Comparison of ENCODE assay signal across 17 mouse cellular contexts in genomic region chr1:134110015-134110414, GRCm38 (mm10). TPM values are rescaled to one million over a fixed set of nuclear protein-coding genes. Genes with fewer than 3 reads are reported as not detected.
DNase-seq lines count a peak whose midpoint lies in the region; ATAC-seq and TF ChIP-seq lines count a peak whose summit lies in the region.
"Had no signal": no experiment of that assay in that cellular context is flagged by ENCODE, and none has a peak within 500 bp of the region (broad histone marks: within the 10 kb centered on the region; RNA-seq: fewer than 3 reads in every experiment).

No protein-coding gene starts in this region.

- H3K27me3 ChIP-seq in heart, embryonic 12.5 days (replicated peaks) = 0 out of 2 replicates have a peak, but pooled peaks cover 5% of the 10 kb centered on the region
- peaks cover 5% of the 10 kb centered on the region for H3K27me3 ChIP-seq in liver, embryonic 14.5 days (ENCODE audit: control insufficient read depth, insufficient read depth, low read length)
- H3K27me3 ChIP-seq: hindbrain, embryonic 15.5 days had no signal

- no peak for DNase-seq in heart, postnatal 10 days
- peak; percentile 38 for DNase-seq in CD4-positive, CD25-positive, alpha-beta regulatory T cell, adult 2 months (ENCODE audit: low read depth, low spot score)
- DNase-seq in brain, embryonic 14.5 days (ENCODE audit: low read depth) = peak; percentile 54
- peak in 2 of 3 experiments; percentile 65 to 73 for DNase-seq in liver, embryonic 14.5 days (ENCODE audit: low read depth in 3 of 3, low spot score in 3 of 3)
- DNase-seq in gastrocnemius, adult 18-20 months (ENCODE audit: low spot score) = no peak
- DNase-seq in gastrocnemius, postnatal 10 days = no peak
- DNase-seq: adrenal gland, postnatal 25 days; kidney, adult 9 months; layer of hippocampus, adult 9-11 months; lung, postnatal 14 days had no signal

- TF ChIP-seq POLR2A in brain, embryonic 14.5 days (IDR thresholded peaks at IDR 0.05; ENCODE audit: borderline replicate concordance, extremely low read depth, insufficient read depth, insufficient read length, poor library complexity, severe bottlenecking) = no peak

- peak; percentile 71 for ATAC-seq in heart, embryonic 12.5 days (ENCODE audit: insufficient number of reproducible peaks, low FRiP score)
- ATAC-seq in liver, embryonic 14.5 days (ENCODE audit: insufficient read depth) = peak; percentile 72
- no peak for ATAC-seq in frontal cortex, adult (ENCODE audit: low TSS enrichment)

- TF ChIP-seq EP300 in liver, embryonic 14.5 days (IDR thresholded peaks at IDR 0.05; ENCODE audit: low read depth) = no peak

- no peak for TF ChIP-seq CTCF in brain, embryonic 14.5 days (IDR thresholded peaks at IDR 0.05; ENCODE audit: borderline replicate concordance, extremely low read depth, insufficient read depth, insufficient read length)
- TF ChIP-seq CTCF in liver, embryonic 14.5 days (IDR thresholded peaks at IDR 0.05; ENCODE audit: low read depth) = no peak

- WGBS in heart, embryonic 12.5 days = 89% methylated on average over 3 of the region's 3 CpGs
- WGBS in liver, embryonic 14.5 days (ENCODE audit: insufficient replicate concordance) = 71% methylated on average over 3 of the region's 3 CpGs

- H3K4me3 ChIP-seq in heart, embryonic 12.5 days = no peak overlapping the region
- peak overlapping the region in 1 of 2 experiments; percentile 12; a peak in 1 of 4 replicates for H3K4me3 ChIP-seq in liver, embryonic 14.5 days (ENCODE audit: insufficient read depth in 1 of 2, low read depth in 2 of 2, low read length in 2 of 2)
- H3K4me3 ChIP-seq: hindbrain, embryonic 15.5 days; midbrain, embryonic 10.5 days had no signal

- intact Hi-C loops in heart, postnatal 10 days (cut with DNase I) = loop anchor here (10.0 kb wide), 1 partner anchor 375 kb away; no protein-coding TSS in a partner anchor

- no peaks in the 10 kb centered on the region for H3K9me3 ChIP-seq in heart, embryonic 12.5 days (replicated peaks)
- H3K9me3 ChIP-seq in liver, embryonic 14.5 days (ENCODE audit: control insufficient read depth, low read length) = no peaks in the 10 kb centered on the region
- H3K9me3 ChIP-seq: hindbrain, embryonic 15.5 days; midbrain, embryonic 10.5 days had no signal

- H3K27ac ChIP-seq in heart, embryonic 12.5 days (ENCODE audit: poor library complexity, severe bottlenecking) = no peak overlapping the region
- H3K27ac ChIP-seq in liver, embryonic 14.5 days = peak overlapping the region; percentile 80
- H3K27ac ChIP-seq: hindbrain, embryonic 15.5 days; midbrain, embryonic 10.5 days had no signal

- H3K9ac ChIP-seq in heart, embryonic 12.5 days = no peak overlapping the region
- peak overlapping the region; percentile 54 for H3K9ac ChIP-seq in liver, embryonic 14.5 days (replicated peaks)
- H3K9ac ChIP-seq: hindbrain, embryonic 15.5 days had no signal

- no peaks in the 10 kb centered on the region for H3K36me3 ChIP-seq in heart, embryonic 12.5 days
- H3K36me3 ChIP-seq in liver, embryonic 14.5 days (replicated peaks; ENCODE audit: control insufficient read depth, insufficient read depth, low read depth) = no peaks in the 10 kb centered on the region
- H3K36me3 ChIP-seq: hindbrain, embryonic 15.5 days; midbrain, embryonic 10.5 days had no signal

- H3K4me1 ChIP-seq in heart, embryonic 12.5 days (replicated peaks) = 0 out of 2 replicates have a peak, but pooled peaks cover 3% of the 10 kb centered on the region
- H3K4me1 ChIP-seq in liver, embryonic 14.5 days (replicated peaks; ENCODE audit: control insufficient read depth in 2 of 2, insufficient read depth in 2 of 2, low read length in 1 of 2) = peaks cover 16% of the 10 kb centered on the region in 2 experiments
- H3K4me1 ChIP-seq: hindbrain, embryonic 15.5 days had no signal

- no peak overlapping the region for H3K4me2 ChIP-seq in heart, embryonic 12.5 days
- peak overlapping the region; percentile 59 for H3K4me2 ChIP-seq in liver, embryonic 14.5 days (ENCODE audit: low read depth)
- H3K4me2 ChIP-seq: hindbrain, embryonic 15.5 days had no signal

RNA-seq across cellular contexts. Expression of gene Chit1, which starts 1.0 kb away (rescaled TPM):
- polyA plus RNA-seq in heart, embryonic 12.5 days (2016; fragmentation: Nextera tagmentation; extraction: Ambion mirVana) = 0.32 and 0.49 TPM in 2 replicates
- total RNA-seq in heart, postnatal 10 days (2021) = not detected
- polyA plus RNA-seq in brain, embryonic 14.5 days (2012; rRNA removed) = 0.09 and 0.11 TPM in 2 replicates
- 0.08 and 0.09 TPM in 2 replicates for polyA plus RNA-seq in liver, embryonic 14.5 days (2012; rRNA removed)
- polyA plus RNA-seq in liver, embryonic 14.5 days (2014; fragmentation: Nextera tagmentation; extraction: Ambion mirVana) = not detected in 2 replicates
- total RNA-seq in gastrocnemius, adult 18-20 months (2021) = not detected
- under 1 TPM in 1 of 2 experiments, not detected in 1; 0.16 TPM for total RNA-seq in gastrocnemius, postnatal 10 days (2021)
- total RNA-seq: adrenal gland, postnatal 25 days; gastrocnemius, postnatal 36 days; left cerebral cortex, postnatal 25 days had no signal
- polyA plus RNA-seq: midbrain, embryonic 10.5 days; spleen, adult 2 months had no signal

RNA-seq across cellular contexts. Expression of gene Btg2, which starts 31.1 kb away (rescaled TPM):
- polyA plus RNA-seq in heart, embryonic 12.5 days (2016; fragmentation: Nextera tagmentation; extraction: Ambion mirVana) = 37.8 and 40.4 TPM in 2 replicates
- total RNA-seq in heart, postnatal 10 days (2021) = 10 to 100 TPM; 30.3 to 32.9 TPM
- 31.8 and 58.3 TPM in 2 replicates for polyA plus RNA-seq in brain, embryonic 14.5 days (2012; rRNA removed)
- polyA plus RNA-seq in liver, embryonic 14.5 days (2012; rRNA removed) = 40.1 and 45.3 TPM in 2 replicates
- polyA plus RNA-seq in liver, embryonic 14.5 days (2014; fragmentation: Nextera tagmentation; extraction: Ambion mirVana) = 78.2 and 85.2 TPM in 2 replicates
- 10 to 100 TPM; 41.2 to 63.7 TPM for total RNA-seq in gastrocnemius, adult 18-20 months (2021)
- 10 to 100 TPM; 25.0 to 30.4 TPM for total RNA-seq in gastrocnemius, postnatal 10 days (2021)

Comparison
In these comparisons a context has a peak if more than half of its experiments do, and no peak if none do; other contexts are left out.
1. DNase-seq: peak in CD4-positive, CD25-positive, alpha-beta regulatory T cell, adult 2 months (single experiment), brain, embryonic 14.5 days (single experiment) and liver, embryonic 14.5 days (2 of 3); none in heart, postnatal 10 days (0 of 2), gastrocnemius, adult 18-20 months (single experiment) and gastrocnemius, postnatal 10 days (single experiment).